Mouse (Mus musculus) kidney, postnatal 25 days (tissue): ENCODE results near the gene Olfr1254.

Experiments used
- DNase-seq, 2 experiments: peaks; one replicate each; pipeline ENCODE4 v3.0.0; 2021; ENCODE audit warnings: mixed read lengths in 2 of 2

The Olfr1254 gene

DNA sequence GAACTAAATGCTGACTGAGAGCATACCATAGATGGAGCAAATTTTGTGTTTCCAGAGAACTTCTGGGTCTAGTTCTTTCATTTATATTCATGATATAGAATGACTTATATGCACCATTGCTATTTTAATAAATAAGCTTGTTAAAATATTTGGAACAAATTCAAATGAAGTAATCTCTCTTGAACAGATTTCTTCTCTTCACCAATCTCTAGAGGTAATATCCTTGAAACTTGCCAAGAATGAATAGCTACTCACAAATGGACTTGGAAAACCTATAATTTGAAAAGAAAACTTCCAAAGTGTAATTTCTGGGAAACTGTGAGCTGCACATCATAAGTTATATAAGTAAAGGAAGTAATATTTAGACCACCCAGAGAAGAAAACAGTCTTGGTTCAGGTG lies at the start of gene Olfr1254:
TSS of gene Olfr1254 (minus strand) at position 101 of the 400 bp plus-strand sequence.
- DNase-seq: no peak

DNA sequence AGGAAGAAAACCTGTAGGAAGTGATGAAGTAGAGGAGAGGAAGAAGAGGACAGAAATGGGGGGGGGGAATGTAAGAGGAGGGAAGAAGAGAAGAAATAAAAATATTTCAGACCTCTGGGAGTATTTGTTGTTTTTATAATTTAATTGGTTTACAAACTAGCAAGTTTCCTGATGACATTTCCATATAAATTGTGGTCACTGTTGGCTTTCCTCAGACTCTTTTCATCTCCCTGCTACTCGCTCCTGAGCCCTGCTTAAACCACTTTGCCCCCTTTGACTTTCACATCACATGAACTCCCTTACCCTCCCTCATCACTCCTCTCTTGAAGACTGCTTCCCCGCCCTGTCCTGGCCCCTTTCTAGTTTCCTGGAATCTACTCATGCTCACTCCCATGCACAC lies 48.0 kb upstream of the Olfr1254 start, which contains the start of gene Olfr1256:
TSS of gene Olfr1256 (minus strand) at position 101 of the 400 bp plus-strand sequence.
- DNase-seq: no peak

DNA sequence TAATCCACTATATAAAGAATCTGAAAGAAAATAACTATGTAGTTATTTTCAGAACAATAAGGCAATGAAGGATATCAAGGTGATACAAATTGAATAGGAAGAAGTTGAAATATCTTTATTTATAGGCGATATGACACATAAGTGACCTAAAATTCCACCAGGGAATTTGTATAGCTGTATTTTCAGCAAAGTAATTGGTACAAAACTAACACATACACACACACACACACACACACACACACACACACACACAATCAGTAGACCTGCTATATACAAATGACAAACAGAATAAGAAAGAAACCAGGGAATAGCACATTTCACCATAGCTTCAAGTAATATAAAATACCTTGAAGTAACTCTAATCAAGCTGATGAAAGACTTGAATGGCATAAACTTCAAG lies 26.8 kb upstream of the Olfr1254 start:
- peak in 1 of 2 experiments; percentile 60 for DNase-seq

DNA sequence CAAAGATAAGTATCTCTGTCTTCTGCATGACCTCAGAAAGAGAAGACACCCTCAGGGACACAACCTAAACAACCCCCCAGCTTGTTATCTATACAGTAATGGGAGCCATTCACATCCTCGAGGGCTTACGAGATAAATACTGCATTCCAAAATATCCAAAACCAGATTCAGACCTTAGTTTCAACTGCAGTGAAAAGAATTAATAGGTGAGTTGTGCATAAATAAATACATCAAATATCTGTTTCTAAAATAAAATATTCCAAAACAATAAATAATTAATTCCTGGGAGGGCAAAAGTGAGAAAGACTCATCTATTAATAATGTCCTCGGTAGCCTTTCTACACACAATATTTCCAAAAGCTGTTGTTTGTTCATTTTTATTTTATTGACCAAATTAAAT lies 18.3 kb upstream of the Olfr1254 start, which contains the start of gene Olfr1255:
TSS of gene Olfr1255 (plus strand) at position 301 of the 400 bp plus-strand sequence.
- no peak for DNase-seq

DNA sequence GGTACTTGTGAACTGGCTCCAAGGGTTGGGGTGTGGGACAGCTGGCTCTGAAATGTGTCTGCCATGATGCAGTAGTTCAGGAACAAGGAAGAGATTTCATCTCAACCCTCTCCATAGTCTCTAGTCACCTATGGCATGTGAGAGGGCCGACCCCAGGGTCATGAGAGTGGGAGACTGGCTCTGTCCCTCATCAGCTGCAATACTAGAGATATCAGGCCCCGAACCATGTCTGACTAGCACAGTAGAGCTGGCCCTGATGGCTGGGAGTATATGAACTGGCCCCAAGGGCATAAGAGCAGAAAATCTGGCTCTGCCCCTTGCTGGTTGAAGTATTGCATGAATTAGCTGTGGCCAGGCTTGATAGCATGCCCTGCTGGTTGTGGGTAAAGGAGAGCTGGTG lies 17.3 kb upstream of the Olfr1254 start:
- DNase-seq: no peak

DNA sequence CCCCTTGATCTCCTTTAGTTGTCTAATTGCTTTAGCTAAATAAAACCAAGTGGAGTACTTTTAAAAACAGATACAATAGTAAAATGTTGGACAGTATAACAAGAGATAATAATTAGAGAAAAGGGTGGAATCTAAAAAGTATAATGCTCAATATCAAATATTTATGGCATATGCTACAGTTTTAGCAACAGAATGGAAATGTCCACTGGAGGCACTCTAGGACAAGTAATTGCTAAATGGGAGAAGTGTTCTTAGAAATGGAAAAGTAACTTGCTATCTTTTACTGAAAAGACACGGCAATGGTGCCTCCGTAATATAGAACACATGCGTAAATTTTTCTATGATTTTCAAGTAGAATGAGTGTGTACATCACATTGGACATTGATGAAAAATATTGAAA lies 6.2 kb upstream of the Olfr1254 start:
- DNase-seq: no peak

DNA sequence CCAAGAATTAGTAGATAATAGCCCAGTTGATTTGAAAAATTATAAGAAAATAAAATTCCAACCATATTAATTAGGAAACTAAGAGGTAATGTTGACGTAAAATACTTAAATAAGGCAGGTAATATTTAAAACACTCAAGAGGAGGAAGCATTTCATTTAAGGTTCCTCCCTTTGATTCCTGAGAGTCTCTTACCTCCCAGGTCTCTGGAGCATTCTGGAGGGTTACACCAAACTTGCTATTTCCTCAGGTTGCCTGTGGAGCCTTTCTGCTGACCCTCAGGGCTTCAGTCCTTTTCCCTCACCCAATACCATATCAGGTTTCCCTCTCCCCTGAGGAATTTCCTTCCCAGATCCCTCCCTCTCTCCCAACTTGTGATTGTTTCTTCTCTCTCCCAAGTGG lies 36.4 kb downstream of the Olfr1254 start, which contains the start of gene Olfr1253:
TSS of gene Olfr1253 (minus strand) at position 101 of the 400 bp plus-strand sequence.
- no peak for DNase-seq
